Mouse (Mus musculus) liver, embryonic 13.5 days (tissue): ENCODE data around the gene Frmd4a. TPM values are rescaled to one million over a fixed set of nuclear protein-coding genes. Genes with fewer than 3 reads are reported as not detected.
A peak's percentile ranks its signal among the peaks of the same experiment; 100 is the strongest.

Experiments used
- ATAC-seq: fragments of 200-750 bp; cut with Nextera tagmentation; 2 replicates; pipeline ENCODE4 v1.8.0; 2017; ENCODE audit warnings: low read depth, mild to moderate bottlenecking, moderate number of reproducible peaks, moderate library complexity
- DNase-seq: peaks from one replicate; pipeline ENCODE4 v3.0.0; 2022
- H3K27ac ChIP-seq: fragments of 300-500 bp; sonication (generic); 2 replicates; pipeline ENCODE4 v1.5.1; 2015; ENCODE audit warnings: moderate library complexity, mild to moderate bottlenecking, inconsistent platforms
- H3K27me3 ChIP-seq: fragments of 300-500 bp; sonication (generic); 2 replicates; pipeline ENCODE4 v1.6.1; 2015; ENCODE audit warnings: mild to moderate bottlenecking, inconsistent platforms
- H3K36me3 ChIP-seq: fragments of 300-500 bp; sonication (generic); 2 replicates; pipeline ENCODE4 v1.6.1; 2015; ENCODE audit warnings: mild to moderate bottlenecking, inconsistent platforms
- H3K4me1 ChIP-seq: fragments of 300-500 bp; sonication (generic); replicated peaks from 2 replicates; pipeline ENCODE4 v1.6.1; 2015; ENCODE audit warnings: inconsistent platforms
- H3K4me2 ChIP-seq: fragments of 300-500 bp; sonication (generic); 2 replicates; pipeline ENCODE4 v1.6.1; 2015; ENCODE audit warnings: inconsistent platforms, mild to moderate bottlenecking, moderate library complexity
- H3K4me3 ChIP-seq: fragments of 300-500 bp; sonication (generic); replicated peaks from 2 replicates; pipeline ENCODE4 v1.5.1; 2015; ENCODE audit warnings: mild to moderate bottlenecking, inconsistent platforms
- H3K9ac ChIP-seq: fragments of 300-500 bp; sonication (generic); 2 replicates; pipeline ENCODE4 v1.6.1; 2015; ENCODE audit warnings: mild to moderate bottlenecking, inconsistent platforms
- H3K9me3 ChIP-seq: fragments of 300-500 bp; sonication (generic); replicated peaks from 2 replicates; pipeline ENCODE4 v1.6.1; 2016; ENCODE audit warnings: inconsistent platforms
- WGBS: fragments of 180-500 bp; shearing (Covaris S2); methylation state at CpG from one replicate; pipeline ENCODE4 v1.1.7; 2015; ENCODE audit not compliant: insufficient replicate concordance; 5-methylcytosine and 5-hydroxymethylcytosine counted together
- polyA plus RNA-seq: library from polyadenylated mRNA; unstranded; fragments of >200 nt; fragmentation: Nextera tagmentation; extraction: Ambion mirVana; gene quantifications from 2 replicates; pipeline ENCODE4 v1.2.1, GENCODE M21; 2015

The Frmd4a gene
- polyA plus RNA-seq, 1 experiment from 2014 or later: 11.0 TPM

DNA sequence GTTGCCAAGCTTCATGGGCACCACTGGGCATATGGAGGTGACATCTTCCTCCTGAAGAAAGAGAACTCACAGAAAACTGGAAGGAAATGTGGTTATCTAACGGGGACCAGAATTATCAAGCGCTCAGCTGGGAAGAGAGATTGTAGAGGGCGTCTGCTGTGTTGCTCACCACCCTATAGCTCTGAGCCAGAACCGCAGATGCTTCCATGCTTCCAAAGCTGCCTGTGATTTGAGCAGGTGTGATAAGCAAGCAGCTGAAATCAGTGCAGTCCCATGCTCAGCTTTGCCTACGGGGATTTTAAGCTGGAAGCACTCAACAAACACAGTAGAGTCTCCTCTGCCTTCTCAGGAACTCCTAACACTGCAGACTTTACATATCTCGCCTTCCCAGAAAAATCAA is 351.0 kb downstream of the Frmd4a start:
- Histone ChIP-seq H3K9ac (no peak overlapping the region), H3K4me2 (no peak overlapping the region), H3K27ac (no peak overlapping the region), H3K4me3 (no peak overlapping the region), H3K36me3 (no peaks in the 10 kb centered on the region), H3K27me3 (no peaks in the 10 kb centered on the region), H3K9me3 (no peaks in the 10 kb centered on the region), H3K4me1 (no peaks in the 10 kb centered on the region)
- ATAC-seq (no peak), DNase-seq (no peak)
- WGBS: 32% methylated on average over 6 of the region's 6 CpGs

DNA sequence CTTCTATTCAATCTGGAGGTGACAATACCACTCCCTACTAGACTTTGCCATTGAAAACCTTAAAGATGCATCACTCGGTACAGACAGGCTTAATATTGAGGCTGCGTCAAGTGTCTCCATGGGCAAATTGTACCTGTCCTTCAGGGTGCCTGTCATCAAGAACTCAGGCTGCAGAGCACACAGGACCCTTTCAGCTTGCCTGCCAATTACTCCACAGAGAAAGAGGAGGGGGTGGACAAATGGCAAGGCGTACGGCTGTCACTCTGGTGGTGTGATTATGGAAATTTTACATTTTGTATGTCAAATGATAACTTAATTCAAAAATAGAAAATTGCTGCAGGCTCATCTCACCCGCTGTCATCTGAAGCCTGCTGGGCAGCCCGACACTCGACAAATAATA is 353.0 kb downstream of the Frmd4a start:
- Histone ChIP-seq H3K4me3 (no peak overlapping the region), H3K9me3 (no peaks in the 10 kb centered on the region), H3K27me3 (no peaks in the 10 kb centered on the region), H3K4me2 (no peak overlapping the region), H3K9ac (no peak overlapping the region), H3K36me3 (no peaks in the 10 kb centered on the region), H3K4me1 (no peaks in the 10 kb centered on the region), H3K27ac (no peak overlapping the region)
- ATAC-seq: no peak
- WGBS: 77% methylated on average over 7 of the region's 7 CpGs
- DNase-seq: no peak

DNA sequence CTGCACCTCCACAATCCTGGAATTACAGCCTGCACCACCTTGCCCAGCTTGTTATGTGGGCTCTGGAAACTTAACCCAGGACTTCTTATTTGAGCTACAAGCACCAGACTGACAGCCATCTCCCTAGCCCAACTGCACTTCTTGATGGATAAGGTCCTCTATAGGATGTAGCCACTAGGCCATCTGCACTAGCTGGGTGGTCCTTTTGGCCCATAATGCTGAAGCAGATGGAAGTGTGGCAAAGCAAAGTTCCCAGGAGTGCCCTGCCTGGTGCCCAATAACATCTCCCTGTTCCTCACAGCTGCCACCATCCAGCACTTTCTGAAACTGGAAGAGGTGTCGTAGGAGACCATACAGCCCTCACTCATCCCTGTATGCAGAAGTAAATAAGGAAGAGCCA is 353.8 kb downstream of the Frmd4a start:
- Histone ChIP-seq H3K9ac (no peak overlapping the region), H3K27me3 (no peaks in the 10 kb centered on the region), H3K36me3 (no peaks in the 10 kb centered on the region), H3K4me1 (no peaks in the 10 kb centered on the region), H3K4me2 (no peak overlapping the region), H3K4me3 (no peak overlapping the region), H3K9me3 (no peaks in the 10 kb centered on the region), H3K27ac (no peak overlapping the region)
- DNase-seq: no peak
- ATAC-seq: no peak
- WGBS: 61% methylated on average over 1 of the region's 1 CpGs

DNA sequence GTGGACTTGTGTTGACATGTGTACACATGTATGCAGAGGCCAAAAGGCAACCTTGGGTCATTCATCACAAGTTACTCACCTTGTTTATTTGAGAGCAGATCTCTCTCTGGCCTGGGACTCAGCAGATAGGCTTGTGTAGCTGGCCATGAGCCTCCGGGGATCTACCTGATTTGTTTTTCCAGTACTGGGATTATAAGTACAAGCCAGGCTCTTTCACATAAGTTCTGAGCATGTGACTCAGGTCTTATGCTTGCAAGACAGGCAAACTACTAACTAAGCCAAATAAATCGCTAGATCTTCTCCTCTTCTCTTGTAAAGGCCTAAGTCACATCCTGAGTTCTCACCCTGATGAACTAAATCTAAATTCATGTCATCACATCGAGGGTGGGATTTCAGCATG is 361.3 kb downstream of the Frmd4a start:
- Histone ChIP-seq H3K27ac (no peak overlapping the region), H3K9ac (no peak overlapping the region), H3K36me3 (no peaks in the 10 kb centered on the region), H3K4me2 (no peak overlapping the region), H3K9me3 (no peaks in the 10 kb centered on the region), H3K27me3 (no peaks in the 10 kb centered on the region), H3K4me1 (no peaks in the 10 kb centered on the region), H3K4me3 (no peak overlapping the region)
- 43% methylated on average over 3 of the region's 3 CpGs for WGBS
- ATAC-seq (no peak), DNase-seq (no peak)

DNA sequence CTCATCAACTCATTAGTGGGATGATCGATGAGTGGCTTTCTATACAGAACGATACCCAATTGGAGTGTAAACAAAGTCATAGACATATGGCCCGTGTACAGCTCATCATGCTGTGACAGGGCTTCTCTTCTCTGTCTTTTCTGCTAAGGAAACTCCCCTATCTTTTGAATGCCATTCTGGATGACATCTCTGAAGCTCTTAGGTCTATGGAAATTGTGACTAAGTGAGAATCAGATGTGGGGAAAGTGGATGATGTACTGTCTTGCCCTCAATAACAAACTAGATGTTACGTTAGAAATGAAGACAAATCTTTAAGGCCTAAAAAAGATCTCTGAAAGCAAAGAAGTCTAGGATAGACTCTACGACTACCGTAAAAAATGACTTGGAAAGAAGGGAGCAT is 362.9 kb downstream of the Frmd4a start:
- H3K36me3 ChIP-seq: no peaks in the 10 kb centered on the region
- H3K4me1 ChIP-seq: no peaks in the 10 kb centered on the region
- 75% methylated on average over 6 of the region's 6 CpGs for WGBS

DNA sequence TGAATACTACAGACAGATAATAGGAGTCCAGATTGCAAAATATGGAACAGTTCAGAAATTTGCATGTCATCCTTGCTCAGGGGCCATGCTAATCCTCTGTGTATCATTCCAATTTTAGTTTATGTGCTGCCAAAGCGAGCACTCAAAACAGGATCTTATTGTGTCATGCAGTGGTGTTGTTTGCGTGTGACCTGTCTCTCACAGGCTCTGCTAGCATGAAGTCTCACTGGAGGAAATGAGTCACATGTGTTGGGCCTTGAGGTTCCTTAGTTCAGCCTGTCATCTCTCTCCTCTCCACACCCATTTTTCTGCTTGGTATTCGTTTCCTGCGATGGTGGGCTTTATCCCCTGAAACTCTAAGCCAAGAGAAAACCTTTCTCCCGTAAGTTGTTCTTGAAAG is 363.4 kb downstream of the Frmd4a start:
- no peak overlapping the region for H3K27ac ChIP-seq
- 65% methylated on average over 5 of the region's 5 CpGs for WGBS
- H3K27me3 ChIP-seq: no peaks in the 10 kb centered on the region
- H3K4me2 ChIP-seq: no peak overlapping the region
- no peak for DNase-seq
- H3K4me1 ChIP-seq: no peaks in the 10 kb centered on the region
- no peak overlapping the region for H3K9ac ChIP-seq
- no peaks in the 10 kb centered on the region for H3K9me3 ChIP-seq
- no peak overlapping the region for H3K4me3 ChIP-seq
- ATAC-seq: no peak
- H3K36me3 ChIP-seq: no peaks in the 10 kb centered on the region

More for the DNA sequence above, 362.9 kb downstream of the Frmd4a start:
- H3K4me3 ChIP-seq: no peak overlapping the region
- DNase-seq (no peak), ATAC-seq (no peak)
- no peak overlapping the region for H3K27ac ChIP-seq
- H3K27me3 ChIP-seq: no peaks in the 10 kb centered on the region
- no peak overlapping the region for H3K9ac ChIP-seq
- H3K4me2 ChIP-seq: no peak overlapping the region
- no peaks in the 10 kb centered on the region for H3K9me3 ChIP-seq

DNA sequence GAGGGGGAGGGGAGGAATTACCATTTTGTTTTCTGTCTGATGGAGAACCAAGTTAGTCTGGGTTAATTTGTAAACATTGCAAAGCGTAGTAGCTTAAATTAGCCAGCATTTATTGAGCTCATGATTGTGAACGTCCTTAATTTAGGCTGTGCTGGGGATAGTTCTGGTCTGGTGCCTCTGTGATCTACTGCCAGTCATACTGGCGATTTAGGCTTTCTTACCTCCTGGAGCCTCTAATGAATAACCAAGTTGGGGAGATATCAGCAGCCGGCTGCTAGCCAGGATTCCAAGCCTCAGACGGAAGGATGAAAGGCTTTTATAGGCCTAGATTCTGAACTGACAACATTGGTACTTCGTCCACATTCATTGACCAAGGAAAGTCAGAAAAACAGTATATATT is 369.0 kb downstream of the Frmd4a start:
- WGBS: 49% methylated on average over 6 of the region's 6 CpGs
- Histone ChIP-seq H3K27ac (no peak overlapping the region), H3K9ac (no peak overlapping the region), H3K27me3 (no peaks in the 10 kb centered on the region), H3K4me2 (no peak overlapping the region), H3K4me1 (no peaks in the 10 kb centered on the region), H3K4me3 (no peak overlapping the region), H3K36me3 (no peaks in the 10 kb centered on the region), H3K9me3 (no peaks in the 10 kb centered on the region)
- ATAC-seq (no peak), DNase-seq (no peak)

DNA sequence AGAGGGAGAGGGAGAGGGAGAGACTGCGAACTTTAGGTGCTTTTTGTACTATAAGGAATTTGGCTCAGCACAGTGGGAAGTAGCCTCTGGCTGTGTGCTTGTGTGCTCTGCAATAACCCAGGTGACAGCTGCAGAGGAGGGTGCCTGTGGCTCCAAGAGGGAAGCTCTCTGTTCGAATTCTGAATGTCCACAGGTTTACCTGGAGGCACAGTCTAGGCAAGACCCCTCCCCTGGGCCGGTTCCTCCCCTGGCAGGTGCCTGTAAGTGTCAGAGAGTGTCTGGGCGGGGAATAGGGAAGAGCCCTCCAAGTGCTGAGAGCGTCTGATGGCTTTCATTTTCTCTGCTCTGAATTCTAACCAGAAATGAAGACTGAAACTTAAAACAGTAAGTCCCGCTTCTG is 371.8 kb downstream of the Frmd4a start:
- Histone ChIP-seq H3K36me3 (no peaks in the 10 kb centered on the region), H3K9ac (no peak overlapping the region), H3K4me2 (peak overlapping the region; percentile 35), H3K27ac (no peak overlapping the region), H3K27me3 (no peaks in the 10 kb centered on the region), H3K9me3 (no peaks in the 10 kb centered on the region), H3K4me3 (no peak overlapping the region), H3K4me1 (no peaks in the 10 kb centered on the region)
- DNase-seq (no peak), ATAC-seq (no peak)
- 19% methylated on average over 6 of the region's 6 CpGs for WGBS

DNA sequence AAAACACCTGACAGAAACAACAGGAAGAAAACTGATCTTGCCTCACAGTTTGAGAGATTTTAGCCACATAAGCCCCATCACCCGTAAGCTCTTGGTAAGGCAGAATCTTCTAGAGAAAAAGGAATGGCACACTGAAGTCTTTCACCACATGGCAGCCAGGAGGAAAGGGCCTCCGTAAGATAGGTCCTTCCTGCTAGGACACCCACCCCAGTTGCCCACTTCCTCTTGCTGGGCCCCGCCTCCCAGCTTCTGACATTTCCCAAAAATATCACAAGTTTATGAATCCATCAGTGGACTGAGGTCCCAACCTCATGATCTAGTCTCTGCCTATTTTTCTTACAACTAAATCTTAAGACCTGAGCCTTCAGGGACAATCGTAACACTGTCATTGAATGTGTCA is 373.6 kb downstream of the Frmd4a start:
- no peak for ATAC-seq

DNA sequence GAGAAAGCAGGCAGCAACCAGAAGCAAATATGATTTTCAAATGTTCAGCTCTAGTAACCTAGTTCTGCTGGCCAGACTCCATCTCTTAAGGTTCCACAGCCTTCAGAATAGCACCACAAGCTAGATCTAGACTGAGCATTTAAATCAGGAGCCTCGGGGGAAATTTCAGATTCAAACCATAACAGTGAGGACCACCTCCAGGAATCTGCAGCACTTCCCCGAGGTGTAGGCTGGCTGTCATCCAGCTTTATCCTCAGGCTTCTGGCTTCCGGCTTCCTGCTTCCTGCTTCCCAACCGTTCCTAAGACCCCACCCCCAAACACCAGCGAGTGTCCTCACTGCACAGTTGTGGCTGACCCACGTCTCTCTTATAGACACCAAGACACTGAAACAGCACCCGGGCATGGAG is 374.2 kb downstream of the Frmd4a start:
- Histone ChIP-seq H3K36me3 (no peaks in the 10 kb centered on the region), H3K9ac (no peak overlapping the region), H3K9me3 (no peaks in the 10 kb centered on the region), H3K4me1 (no peaks in the 10 kb centered on the region), H3K4me3 (no peak overlapping the region), H3K27ac (no peak overlapping the region), H3K27me3 (no peaks in the 10 kb centered on the region), H3K4me2 (no peak overlapping the region)
- DNase-seq (no peak), ATAC-seq (no peak)
- WGBS: 20% methylated on average over 7 of the region's 7 CpGs

More for the DNA sequence above, 373.6 kb downstream of the Frmd4a start:
- Histone ChIP-seq H3K4me1 (no peaks in the 10 kb centered on the region), H3K9me3 (no peaks in the 10 kb centered on the region), H3K4me3 (no peak overlapping the region), H3K4me2 (no peak overlapping the region), H3K27ac (no peak overlapping the region), H3K9ac (no peak overlapping the region), H3K27me3 (no peaks in the 10 kb centered on the region), H3K36me3 (no peaks in the 10 kb centered on the region)
- no peak for DNase-seq
- WGBS: 41% methylated on average over 4 of the region's 4 CpGs

DNA sequence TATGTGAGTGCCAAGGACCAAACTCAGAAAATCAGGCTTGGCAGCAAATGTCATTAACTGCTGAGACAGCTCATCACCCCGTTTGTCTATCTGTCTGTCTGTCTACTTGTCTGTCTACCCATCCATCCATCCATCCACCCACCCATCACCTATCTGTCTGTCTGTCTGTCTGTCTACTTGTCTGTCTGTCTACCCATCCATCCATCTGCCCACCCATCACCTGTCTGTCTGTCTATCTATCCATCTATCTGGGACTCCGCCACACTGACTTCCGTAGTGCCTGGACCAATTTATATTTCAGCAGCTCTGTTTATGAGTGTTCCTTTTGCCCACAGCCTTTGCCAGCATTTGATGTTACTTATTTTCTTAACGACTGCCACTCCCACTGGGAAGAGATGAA is 375.5 kb downstream of the Frmd4a start:
- Histone ChIP-seq H3K27ac (no peak overlapping the region), H3K4me2 (no peak overlapping the region), H3K27me3 (no peaks in the 10 kb centered on the region), H3K9me3 (no peaks in the 10 kb centered on the region), H3K4me1 (no peaks in the 10 kb centered on the region), H3K36me3 (no peaks in the 10 kb centered on the region), H3K9ac (no peak overlapping the region), H3K4me3 (no peak overlapping the region)
- DNase-seq: no peak
- no peak for ATAC-seq
- WGBS: 70% methylated on average over 4 of the region's 4 CpGs

DNA sequence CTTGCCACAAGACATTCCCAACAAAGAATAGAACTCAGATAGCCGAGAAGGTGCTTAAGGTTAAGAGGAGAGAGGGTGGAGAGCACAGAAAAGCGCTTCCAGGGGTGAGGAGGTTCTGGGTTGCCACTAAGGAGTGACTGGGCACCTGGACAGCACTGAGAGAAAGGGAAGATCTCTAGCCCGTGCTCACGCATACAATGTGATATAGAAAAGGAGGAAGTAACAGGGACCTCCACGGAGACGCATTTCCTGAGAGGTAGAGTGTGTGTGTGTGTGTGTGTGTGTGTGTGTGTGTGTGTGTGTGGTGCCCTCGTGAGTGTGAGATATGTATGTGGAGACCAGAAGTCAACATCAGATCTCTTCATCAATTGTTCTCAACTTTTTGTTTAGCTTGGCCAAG is 377.1 kb downstream of the Frmd4a start:
- DNase-seq: no peak
- Histone ChIP-seq H3K27ac (no peak overlapping the region), H3K9ac (no peak overlapping the region), H3K36me3 (no peaks in the 10 kb centered on the region), H3K4me2 (no peak overlapping the region), H3K4me1 (no peaks in the 10 kb centered on the region), H3K4me3 (no peak overlapping the region), H3K9me3 (no peaks in the 10 kb centered on the region), H3K27me3 (peaks cover 2% of the 10 kb centered on the region)
- 23% methylated on average over 7 of the region's 7 CpGs for WGBS
- no peak for ATAC-seq

DNA sequence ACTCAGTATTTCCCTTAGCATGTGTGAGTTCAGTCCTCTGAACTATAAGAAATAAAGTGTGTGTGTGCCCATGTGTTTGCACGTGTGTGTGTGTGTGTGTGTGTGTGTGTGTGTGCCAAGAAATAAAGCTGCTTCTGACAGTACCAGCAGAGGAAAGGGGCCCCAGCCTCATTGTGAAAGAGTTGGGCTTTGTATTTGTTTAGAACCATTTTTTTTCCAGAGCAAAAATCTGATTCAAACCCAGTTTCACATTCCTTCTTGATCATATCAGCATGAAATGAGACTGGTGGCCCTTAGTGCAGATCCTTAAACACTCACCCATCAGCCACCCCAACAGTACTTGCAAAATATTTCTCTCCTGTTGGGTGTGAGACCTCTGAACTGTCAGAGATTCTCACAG is 382.2 kb downstream of the Frmd4a start:
- Histone ChIP-seq H3K9me3 (no peaks in the 10 kb centered on the region), H3K4me2 (no peak overlapping the region), H3K4me1 (no peaks in the 10 kb centered on the region), H3K9ac (no peak overlapping the region), H3K27ac (no peak overlapping the region), H3K4me3 (no peak overlapping the region), H3K36me3 (no peaks in the 10 kb centered on the region), H3K27me3 (peaks cover 51% of the 10 kb centered on the region)
- DNase-seq (no peak), ATAC-seq (no peak)
- WGBS: 29% methylated on average over 1 of the region's 1 CpGs
